Mouse (Mus musculus): ENCODE measurements around the gene Dtnb.

Gene Dtnb

GRCm38 (mm10) chr12:3773643-3774042 lies 201.5 kb downstream of the Dtnb start:
- no peak for DNase-seq (ENCODE audit: low read depth, low spot score)

DNA sequence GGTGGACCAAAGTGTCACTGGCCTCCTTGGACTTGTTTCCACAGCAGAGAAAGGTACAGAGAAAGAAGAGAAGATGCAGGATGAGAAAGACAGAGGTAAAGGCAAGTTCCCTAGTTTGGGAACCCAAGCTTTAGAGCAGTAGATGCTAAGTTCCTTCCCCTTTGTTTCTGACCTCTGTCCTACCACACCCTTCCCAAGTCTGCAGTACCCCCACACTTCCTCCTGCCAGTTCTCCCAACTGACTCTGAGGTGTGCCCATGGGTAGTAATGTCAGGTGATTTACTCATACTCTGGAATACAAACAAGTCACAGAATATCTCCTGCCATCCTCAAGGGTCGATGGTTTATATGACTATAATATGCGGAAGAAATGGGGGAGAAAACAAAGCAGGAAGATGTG lies 203.8 kb downstream of the Dtnb start:
- DNase-seq (ENCODE audit: low read depth, low spot score): no peak

DNA sequence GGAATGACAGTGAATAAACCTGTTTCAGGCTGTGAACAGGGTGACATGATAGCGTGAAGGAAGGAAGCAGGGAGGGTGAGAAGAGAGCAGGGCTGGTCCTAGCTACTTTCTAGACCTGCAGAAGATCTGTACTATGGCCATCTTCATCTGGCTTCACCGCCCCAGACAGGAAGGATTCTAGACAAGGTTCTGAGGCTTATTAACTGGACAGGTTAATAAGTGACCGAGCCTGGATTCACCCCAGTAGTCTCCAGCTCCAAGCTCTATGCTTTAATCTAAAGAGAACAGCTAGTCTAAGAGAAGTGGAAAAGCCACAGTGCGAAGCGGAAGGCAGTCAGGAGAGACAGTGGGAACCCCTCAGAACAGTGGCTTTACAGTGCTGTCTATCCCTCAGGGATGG lies 205.5 kb downstream of the Dtnb start:
- DNase-seq (ENCODE audit: low read depth, low spot score): no peak

- no peak for DNase-seq (ENCODE audit: low read depth, low spot score)
Measured at GRCm38 (mm10) chr12:3778286-3778685, 206.1 kb downstream of the Dtnb start.

- DNase-seq (ENCODE audit: low read depth, low spot score): no peak
Measured at GRCm38 (mm10) chr12:3779639-3780038, 207.5 kb downstream of the Dtnb start.

GRCm38 (mm10) chr12:3780405-3780891 lies 208.3 kb downstream of the Dtnb start:
- peak; percentile 76 for DNase-seq (ENCODE audit: low read depth, low spot score)

DNA sequence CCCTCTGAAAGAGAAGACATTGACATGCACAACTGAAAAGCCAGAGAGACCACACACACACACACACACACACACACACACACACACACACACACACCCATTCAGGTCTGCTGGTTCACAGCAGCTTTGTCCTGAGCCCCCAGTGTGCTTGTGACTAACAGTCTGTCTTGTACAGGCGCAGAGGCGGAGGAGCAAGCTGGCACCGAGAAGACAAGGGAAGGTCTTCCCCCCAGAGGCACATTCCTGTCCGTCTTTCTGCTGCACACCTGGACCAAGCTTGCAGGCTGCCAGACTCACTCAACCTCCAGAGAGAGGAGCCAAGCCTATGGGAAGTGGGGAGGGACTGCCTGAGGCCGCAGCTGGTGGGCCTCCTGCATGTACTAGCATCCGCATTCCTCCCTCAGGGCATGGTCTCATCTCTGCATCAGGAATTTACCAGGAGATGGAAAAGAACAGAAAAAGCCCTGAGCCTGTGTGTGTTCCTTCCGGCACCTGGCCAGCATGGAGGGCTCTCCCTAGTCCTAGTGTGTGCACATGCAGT lies 208.8 kb downstream of the Dtnb start:
- no peak for DNase-seq (ENCODE audit: low read depth, low spot score)

- DNase-seq (ENCODE audit: low read depth, low spot score): peak; percentile 88
Measured at GRCm38 (mm10) chr12:3781482-3781881, 209.3 kb downstream of the Dtnb start.

DNA sequence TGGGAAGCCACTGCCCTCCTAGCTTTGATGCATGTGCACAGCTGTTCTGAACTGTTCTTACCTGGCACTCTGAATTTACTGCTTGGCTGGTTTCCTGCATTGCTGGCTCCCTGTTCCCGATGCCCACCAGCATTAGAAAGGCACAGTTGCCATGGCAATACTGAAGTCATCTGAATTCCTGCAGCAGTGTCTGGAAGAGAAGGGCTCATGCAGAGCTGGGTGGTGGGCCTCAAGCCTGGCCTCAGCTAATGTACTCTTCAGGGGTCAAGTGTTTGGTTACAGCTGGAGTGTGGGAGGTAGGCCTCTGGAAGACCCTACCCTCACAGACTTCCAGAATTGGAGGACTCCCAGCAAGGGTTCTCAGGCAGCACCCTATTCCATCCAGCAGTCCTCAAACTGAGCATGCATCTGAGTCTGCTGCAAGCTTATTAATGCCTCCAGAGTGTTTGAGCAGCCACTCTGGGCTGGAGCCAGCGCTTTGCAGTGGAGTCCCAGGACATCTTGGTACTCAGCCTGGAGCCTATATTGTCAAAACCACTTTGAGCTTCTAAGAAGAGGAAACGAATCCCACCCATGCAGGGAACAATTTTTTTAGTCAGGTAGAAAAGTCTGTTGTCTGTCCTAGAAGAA lies 211.1 kb downstream of the Dtnb start:
- no peak for DNase-seq (ENCODE audit: low read depth, low spot score)

- DNase-seq (ENCODE audit: low read depth, low spot score): no peak
Measured at GRCm38 (mm10) chr12:3784258-3784657, 212.1 kb downstream of the Dtnb start.

GRCm38 (mm10) chr12:3784729-3785128 lies 212.5 kb downstream of the Dtnb start:
- DNase-seq (ENCODE audit: low read depth, low spot score): no peak

DNA sequence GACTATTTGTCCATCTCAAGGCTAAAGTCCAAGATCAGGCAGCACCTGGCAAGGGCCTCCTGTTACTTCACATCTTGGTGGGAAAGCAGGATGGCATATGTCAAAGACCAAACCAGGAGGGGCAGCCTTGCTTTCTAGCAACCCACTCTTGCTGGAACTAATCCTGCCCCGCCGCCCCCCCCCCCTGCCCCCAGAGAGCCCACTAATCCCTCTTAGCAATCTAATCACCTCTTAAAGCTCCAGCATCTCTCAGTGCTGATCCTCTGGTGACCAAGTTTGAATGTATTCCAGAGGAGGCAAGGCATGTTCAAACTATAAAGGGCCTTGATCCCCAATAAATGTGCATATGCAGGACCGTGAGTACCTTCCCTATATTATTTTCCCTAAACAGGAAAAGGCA lies 214.9 kb downstream of the Dtnb start:
- no peak for DNase-seq (ENCODE audit: low read depth, low spot score)

DNA sequence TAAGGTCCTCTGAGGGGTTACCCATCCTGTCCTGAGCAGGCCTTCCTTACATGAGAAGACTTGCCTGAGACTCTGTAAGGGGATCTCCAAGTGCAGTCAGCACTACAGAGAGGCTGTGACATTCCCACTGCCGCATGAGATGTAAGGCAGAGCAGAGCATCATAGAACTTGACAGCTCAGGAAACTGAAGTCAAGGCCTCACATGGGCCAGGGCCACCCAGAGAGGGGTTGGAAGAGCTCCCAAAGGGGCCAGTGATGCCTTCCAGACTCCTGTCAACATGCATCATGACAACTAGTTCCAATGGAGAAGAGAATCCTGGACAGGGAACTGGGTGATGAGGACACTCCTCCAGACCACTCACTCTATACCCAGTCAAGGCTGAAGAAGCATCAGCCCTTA lies 215.4 kb downstream of the Dtnb start:
- no peak for DNase-seq (ENCODE audit: low read depth, low spot score)

GRCm38 (mm10) chr12:3788421-3789051 lies 216.4 kb downstream of the Dtnb start:
- no peak for DNase-seq (ENCODE audit: low read depth, low spot score)

DNA sequence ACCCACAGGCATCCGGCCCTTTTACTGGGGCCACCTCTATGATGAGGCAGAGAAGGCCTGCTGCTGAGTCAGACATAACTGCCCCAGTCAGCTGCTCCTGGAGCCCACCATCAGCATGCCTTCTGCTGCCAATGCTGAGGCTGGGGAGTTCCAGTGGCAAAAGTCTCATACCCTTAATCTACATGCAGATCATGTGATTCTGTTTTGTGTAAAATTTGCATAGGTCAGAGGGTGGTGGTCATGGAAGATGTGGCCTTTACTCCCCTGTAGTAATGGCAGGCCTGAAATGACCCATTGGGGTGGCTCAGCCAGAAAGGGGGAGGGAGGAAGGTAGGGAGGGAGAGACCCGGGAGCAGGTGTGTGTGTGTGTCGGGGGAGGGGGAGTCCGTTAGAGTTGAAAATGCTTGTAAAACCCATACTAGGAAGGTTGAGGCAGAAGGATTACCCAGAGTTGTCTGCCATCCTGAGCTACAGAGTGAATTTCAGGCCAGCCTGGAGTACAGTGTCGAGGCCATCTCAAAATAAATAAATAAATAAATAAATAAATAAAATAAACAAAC lies 217.5 kb downstream of the Dtnb start:
- peak; percentile 34 for DNase-seq (ENCODE audit: low read depth, low spot score)

- peak; percentile 53 for DNase-seq (ENCODE audit: low read depth, low spot score)
Measured at GRCm38 (mm10) chr12:3791257-3791656, 219.1 kb downstream of the Dtnb start.

GRCm38 (mm10) chr12:3791732-3792131 lies 219.6 kb downstream of the Dtnb start:
- peak; percentile 95 for DNase-seq (ENCODE audit: low read depth, low spot score)

DNA sequence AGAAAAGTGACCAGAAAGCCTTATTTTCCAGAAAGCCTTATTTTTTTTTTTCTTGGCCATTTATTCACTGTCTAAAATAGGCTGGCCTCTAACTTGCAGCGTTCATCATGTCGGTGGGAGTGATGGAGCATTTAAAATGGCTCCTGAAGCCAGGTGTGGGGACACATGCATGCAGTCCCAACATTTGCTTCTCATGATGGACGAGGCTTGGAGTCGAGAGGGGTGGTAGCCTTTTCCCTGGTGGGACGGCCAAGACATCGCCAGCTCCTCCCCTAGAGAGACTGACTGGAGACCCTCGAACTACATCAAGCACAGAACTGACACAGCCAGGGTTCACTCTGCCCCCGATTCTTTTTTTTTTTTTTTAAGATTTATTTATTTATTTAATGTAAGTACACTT lies 220.1 kb downstream of the Dtnb start:
- DNase-seq (ENCODE audit: low read depth, low spot score): peak; percentile 60

GRCm38 (mm10) chr12:3795569-3795968 lies 223.4 kb downstream of the Dtnb start:
- peak; percentile 46 for DNase-seq (ENCODE audit: low read depth, low spot score)

- no peak for DNase-seq (ENCODE audit: low read depth, low spot score)
Measured at GRCm38 (mm10) chr12:3799551-3799950, 227.4 kb downstream of the Dtnb start.

GRCm38 (mm10) chr12:3805852-3806251 lies 233.7 kb downstream of the Dtnb start, which contains the start of gene Dnmt3a:
Gene Dnmt3a (plus strand): TSS chr12:3806007.
- no peak for DNase-seq (ENCODE audit: low read depth, low spot score)

DNA sequence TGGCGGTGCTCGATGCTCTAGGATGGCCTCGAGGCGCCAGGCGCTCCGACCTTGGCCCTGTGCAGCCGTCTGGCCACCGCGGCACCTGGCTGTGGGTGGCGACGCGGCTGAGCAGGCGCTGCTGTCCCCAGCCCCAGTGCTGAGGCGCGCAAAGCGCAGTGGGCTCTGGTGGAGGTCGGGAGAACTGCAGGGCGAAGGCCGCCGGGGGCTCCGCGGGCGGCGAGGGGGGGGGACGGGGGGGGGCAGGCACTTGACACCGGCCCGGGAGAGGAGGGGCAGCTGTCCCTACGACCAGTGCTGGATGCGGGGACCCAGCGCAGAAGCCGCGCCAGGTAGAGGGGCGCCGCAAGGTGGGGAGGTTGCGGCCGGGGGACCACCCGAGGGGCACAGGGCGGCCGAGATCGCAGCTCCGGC lies 234.1 kb downstream of the Dtnb start:
- peak; percentile 90 for DNase-seq (ENCODE audit: low read depth, low spot score)

Data from A20 (cell line).